Mouse (Mus musculus) intestine, postnatal 0 days (tissue): Measurements from ENCODE around the gene Hist1h2ac. TPM values are rescaled to one million over a fixed set of nuclear protein-coding genes. Genes with fewer than 3 reads are reported as not detected.

Experiments used
- ATAC-seq: fragments of 200-750 bp; cut with Nextera tagmentation; 2 replicates; pipeline ENCODE4 v1.8.0; 2017; ENCODE audit warnings: mild to moderate bottlenecking, moderate TSS enrichment, moderate library complexity
- H3K27ac ChIP-seq: fragments of 300-500 bp; sonication (generic); 2 replicates; pipeline ENCODE4 v1.5.1; 2014; ENCODE audit warnings: mild to moderate bottlenecking, low read depth, low read length, moderate library complexity
- H3K27me3 ChIP-seq: fragments of 300-500 bp; sonication (generic); replicated peaks from 2 replicates; pipeline ENCODE4 v1.6.1; 2014; ENCODE audit warnings: low read length, mixed read lengths; ENCODE audit not compliant: control insufficient read depth, insufficient read depth
- H3K36me3 ChIP-seq: fragments of 300-500 bp; sonication (generic); 2 replicates; pipeline ENCODE4 v1.6.1; 2014; ENCODE audit warnings: mild to moderate bottlenecking, moderate library complexity; ENCODE audit not compliant: control insufficient read depth, insufficient read depth
- H3K4me1 ChIP-seq: fragments of 300-500 bp; sonication (generic); replicated peaks from 2 replicates; pipeline ENCODE4 v1.6.1; 2014; ENCODE audit warnings: antibody characterized with exemption, low read length, mixed read lengths; ENCODE audit not compliant: control insufficient read depth, insufficient read depth
- H3K4me2 ChIP-seq: fragments of 300-500 bp; sonication (generic); replicated peaks from 2 replicates; pipeline ENCODE4 v1.6.1; 2014; ENCODE audit warnings: low read depth, mild to moderate bottlenecking, moderate library complexity
- H3K4me3 ChIP-seq: fragments of 300-500 bp; sonication (generic); 2 replicates; pipeline ENCODE4 v1.5.1; 2014; ENCODE audit warnings: low read depth, low read length
- H3K9ac ChIP-seq: fragments of 300-500 bp; sonication (generic); 2 replicates; pipeline ENCODE4 v1.6.1; 2014; ENCODE audit warnings: mild to moderate bottlenecking, low read depth, low read length
- H3K9me3 ChIP-seq: fragments of 300-500 bp; sonication (generic); 2 replicates; pipeline ENCODE4 v1.6.1; 2016; ENCODE audit warnings: mixed run types; ENCODE audit not compliant: control insufficient read depth
- CTCF ChIP-seq: sonication (generic); IDR thresholded peaks from 2 replicates; pipeline ENCODE4 v1.5.1; 2016; ENCODE audit warnings: low read depth, mild to moderate bottlenecking, control low read depth, antibody characterized with exemption, moderate library complexity
- WGBS: fragments of 180-500 bp; shearing (Covaris S2); extraction: QIAGEN DNeasy Blood & Tissue Kit; methylation state at CpG from one replicate; pipeline ENCODE4 v1.1.7; 2014; 5-methylcytosine and 5-hydroxymethylcytosine counted together
- polyA plus RNA-seq: library from polyadenylated mRNA; unstranded; fragments of >200 nt; fragmentation: Nextera tagmentation; extraction: Ambion mirVana; gene quantifications from 2 replicates; pipeline ENCODE4 v1.2.1, GENCODE M21; 2015

Gene Hist1h2ac
- polyA plus RNA-seq, 1 experiment from 2014 or later: 0.46 TPM

GRCm38 (mm10) chr13:23702220-23702619, 18.5 kb upstream of the Hist1h2ac start:
- ATAC-seq: no peak
- no peaks in the 10 kb centered on the region for H3K4me1 ChIP-seq
- H3K9me3 ChIP-seq: no peaks in the 10 kb centered on the region
- no peak overlapping the region for H3K9ac ChIP-seq
- H3K36me3 ChIP-seq: no peaks in the 10 kb centered on the region
- H3K4me3 ChIP-seq: no peak overlapping the region
- TF ChIP-seq CTCF: no peak
- H3K4me2 ChIP-seq: no peak overlapping the region
- no peak overlapping the region for H3K27ac ChIP-seq
- H3K27me3 ChIP-seq: no peaks in the 10 kb centered on the region
- WGBS: 76% methylated on average over 4 of the region's 4 CpGs

- 28% methylated on average over 8 of the region's 8 CpGs for whole genome bisulfite sequencing
- no peaks in the 10 kb centered on the region for H3K9me3 ChIP-seq
- no peaks in the 10 kb centered on the region for H3K4me1 ChIP-seq
- TF ChIP-seq CTCF: peak; percentile 93
- no peak overlapping the region for H3K4me2 ChIP-seq
- H3K27me3 ChIP-seq: no peaks in the 10 kb centered on the region
- ATAC-seq: peak; percentile 47
- no peaks in the 10 kb centered on the region for H3K36me3 ChIP-seq
- no peak overlapping the region for H3K4me3 ChIP-seq
- H3K27ac ChIP-seq: no peak overlapping the region
- H3K9ac ChIP-seq: no peak overlapping the region
Observed at GRCm38 (mm10) chr13:23700786-23701520, 17.2 kb upstream of the Hist1h2ac start.

DNA sequence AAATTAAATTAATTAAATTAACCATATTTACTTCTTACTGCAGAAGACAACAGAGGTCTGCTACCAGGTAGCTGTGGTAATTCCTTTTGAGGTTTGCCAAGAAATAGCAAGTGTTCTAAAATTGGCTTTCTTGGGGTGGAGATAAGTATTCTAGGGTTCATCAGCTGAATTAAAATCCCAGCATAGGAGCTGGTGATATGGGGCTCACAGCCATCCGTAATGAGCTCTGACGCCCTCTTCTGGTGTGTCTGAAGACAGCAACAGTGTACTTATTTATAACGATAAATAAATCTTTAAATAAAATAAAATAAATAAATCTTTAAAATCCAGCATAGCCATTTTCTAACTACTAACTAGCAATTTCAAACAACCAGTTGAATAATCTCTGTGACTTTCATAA, 16.0 kb upstream of the Hist1h2ac start:
- H3K27ac ChIP-seq: no peak overlapping the region
- H3K4me1 ChIP-seq: no peaks in the 10 kb centered on the region
- peak; percentile 30 for TF ChIP-seq CTCF
- no peaks in the 10 kb centered on the region for H3K9me3 ChIP-seq
- no peaks in the 10 kb centered on the region for H3K36me3 ChIP-seq
- no peaks in the 10 kb centered on the region for H3K27me3 ChIP-seq
- no peak overlapping the region for H3K9ac ChIP-seq
- WGBS: 69% methylated on average over 3 of the region's 3 CpGs
- ATAC-seq: no peak
- H3K4me3 ChIP-seq: no peak overlapping the region
- H3K4me2 ChIP-seq: no peak overlapping the region

- 68% methylated on average over 6 of the region's 6 CpGs for WGBS
- Histone ChIP-seq H3K27ac (peak overlapping the region; percentile 16; the same call in 1 of the 2 replicates), H3K9me3 (no peaks in the 10 kb centered on the region), H3K36me3 (no peaks in the 10 kb centered on the region), H3K27me3 (no peaks in the 10 kb centered on the region), H3K9ac (no peak overlapping the region), H3K4me1 (no peaks in the 10 kb centered on the region), H3K4me2 (no peak overlapping the region), H3K4me3 (no peak overlapping the region)
- no peak for ATAC-seq
- TF ChIP-seq CTCF: no peak
Observed at GRCm38 (mm10) chr13:23698996-23699395, 15.2 kb upstream of the Hist1h2ac start.

DNA sequence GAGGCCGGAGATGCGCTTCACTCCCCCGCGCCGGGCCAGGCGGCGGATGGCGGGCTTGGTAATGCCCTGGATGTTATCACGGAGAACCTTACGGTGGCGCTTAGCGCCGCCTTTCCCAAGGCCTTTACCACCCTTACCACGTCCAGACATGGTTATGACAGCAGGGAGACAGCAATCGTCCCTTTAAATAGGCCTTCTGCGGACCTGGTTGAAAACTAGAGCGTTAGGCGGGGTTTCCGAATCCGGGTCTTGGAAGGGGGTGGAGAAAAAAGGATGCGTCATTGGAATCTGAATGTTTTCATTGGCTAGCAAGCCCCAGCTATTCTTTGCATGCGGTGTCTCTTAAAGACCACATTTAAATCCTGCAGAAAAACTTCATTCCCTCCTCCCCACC, 14.5 kb upstream of the Hist1h2ac start, which contains the start of gene Hist1h4c:
Gene Hist1h4c, minus strand, starts transcription at position 155 of the 394 bp plus-strand sequence.
- WGBS: under 1% methylated on average over 20 of the region's 22 CpGs
- peak; percentile 91 for ATAC-seq

GRCm38 (mm10) chr13:23697491-23698299, 13.9 kb upstream of the Hist1h2ac start:
- Histone ChIP-seq H3K9me3 (no peaks in the 10 kb centered on the region), H3K27ac (peak overlapping the region; percentile 24), H3K4me1 (no peaks in the 10 kb centered on the region), H3K9ac (peak overlapping the region; percentile 37), H3K36me3 (no peaks in the 10 kb centered on the region), H3K4me3 (peak overlapping the region; percentile 29), H3K4me2 (peak overlapping the region; percentile 60), H3K27me3 (no peaks in the 10 kb centered on the region)
- peak; percentile 88 for TF ChIP-seq CTCF
- WGBS: under 1% methylated on average over 22 of the region's 32 CpGs
- peak; percentile 71 for ATAC-seq

More for the DNA sequence above, 14.5 kb upstream of the Hist1h2ac start, which contains the start of gene Hist1h4c:
- peak within 1 kb of the TSS; percentile 37 for H3K9ac ChIP-seq
- TF ChIP-seq CTCF: peak; percentile 40
- peak within 1 kb of the TSS; percentile 29 for H3K4me3 ChIP-seq
- peak within 1 kb of the TSS; percentile 60 for H3K4me2 ChIP-seq
- no peaks in the 10 kb centered on the region for H3K27me3 ChIP-seq
- no peaks in the 10 kb centered on the region for H3K36me3 ChIP-seq
- no peaks in the 10 kb centered on the region for H3K9me3 ChIP-seq
- H3K4me1 ChIP-seq: no peaks in the 10 kb centered on the region
- H3K27ac ChIP-seq: peak within 1 kb of the TSS; percentile 24
